Mouse (Mus musculus) kidney, postnatal 0 days (tissue): ENCODE data around the gene Ficd. TPM values are rescaled to one million over a fixed set of nuclear protein-coding genes. Genes with fewer than 3 reads are reported as not detected.

Experiments used
- ATAC-seq: fragments of 200-750 bp; cut with Nextera tagmentation; replicated peaks from 2 replicates; pipeline ENCODE4 v1.8.0; 2017; ENCODE audit warnings: low read depth, moderate number of reproducible peaks, moderate TSS enrichment, moderate library complexity; ENCODE audit not compliant: low FRiP score
- DNase-seq: peaks from one replicate; pipeline ENCODE4 v3.0.0-alpha.2; 2016; ENCODE audit warnings: low spot score
- H3K27ac ChIP-seq: fragments of 300-500 bp; sonication (generic); 2 replicates; pipeline ENCODE4 v1.5.1; 2014; ENCODE audit warnings: mild to moderate bottlenecking
- H3K27me3 ChIP-seq: fragments of 300-500 bp; sonication (generic); 2 replicates; pipeline ENCODE4 v1.6.1; 2014; ENCODE audit warnings: low read length, mixed read lengths; ENCODE audit not compliant: insufficient read depth
- H3K36me3 ChIP-seq: fragments of 300-500 bp; sonication (generic); 2 replicates; pipeline ENCODE4 v1.6.1; 2014; ENCODE audit warnings: low read length, mixed read lengths; ENCODE audit not compliant: insufficient read depth
- H3K4me1 ChIP-seq: fragments of 300-500 bp; sonication (generic); replicated peaks from 2 replicates; pipeline ENCODE4 v1.6.1; 2014; ENCODE audit warnings: antibody characterized with exemption, low read length, mixed read lengths; ENCODE audit not compliant: insufficient read depth
- H3K4me2 ChIP-seq: fragments of 300-500 bp; sonication (generic); 2 replicates; pipeline ENCODE4 v1.6.1; 2014; ENCODE audit warnings: mild to moderate bottlenecking, low read length, moderate library complexity, mixed read lengths
- H3K4me3 ChIP-seq: fragments of 300-500 bp; sonication (generic); replicated peaks from 2 replicates; pipeline ENCODE4 v1.5.1; 2014; ENCODE audit warnings: low read depth, low read length
- H3K9ac ChIP-seq: fragments of 300-500 bp; sonication (generic); 2 replicates; pipeline ENCODE4 v1.6.1; 2014; ENCODE audit warnings: low read depth, low read length
- H3K9me3 ChIP-seq: fragments of 300-500 bp; sonication (generic); replicated peaks from 2 replicates; pipeline ENCODE4 v1.6.1; 2016; ENCODE audit warnings: low read length, inconsistent platforms, mixed read lengths
- CTCF ChIP-seq: IDR thresholded peaks from 2 replicates; pipeline ENCODE4 v1.5.1; 2016; ENCODE audit warnings: antibody characterized with exemption, low read depth, mild to moderate bottlenecking, moderate library complexity
- WGBS: fragments of 180-500 bp; shearing (Covaris S2); extraction: QIAGEN DNeasy Blood & Tissue Kit; methylation state at CpG from one replicate; pipeline ENCODE4 v1.1.7; 2014; 5-methylcytosine and 5-hydroxymethylcytosine counted together
- polyA plus RNA-seq: library from polyadenylated mRNA; unstranded; fragments of >200 nt; fragmentation: Nextera tagmentation; extraction: Ambion mirVana; gene quantifications from 2 replicates; pipeline ENCODE4 v1.2.1, GENCODE M21; 2015

Ficd gene
- polyA plus RNA-seq, 1 experiment from 2014 or later, result 5.4 TPM

DNA sequence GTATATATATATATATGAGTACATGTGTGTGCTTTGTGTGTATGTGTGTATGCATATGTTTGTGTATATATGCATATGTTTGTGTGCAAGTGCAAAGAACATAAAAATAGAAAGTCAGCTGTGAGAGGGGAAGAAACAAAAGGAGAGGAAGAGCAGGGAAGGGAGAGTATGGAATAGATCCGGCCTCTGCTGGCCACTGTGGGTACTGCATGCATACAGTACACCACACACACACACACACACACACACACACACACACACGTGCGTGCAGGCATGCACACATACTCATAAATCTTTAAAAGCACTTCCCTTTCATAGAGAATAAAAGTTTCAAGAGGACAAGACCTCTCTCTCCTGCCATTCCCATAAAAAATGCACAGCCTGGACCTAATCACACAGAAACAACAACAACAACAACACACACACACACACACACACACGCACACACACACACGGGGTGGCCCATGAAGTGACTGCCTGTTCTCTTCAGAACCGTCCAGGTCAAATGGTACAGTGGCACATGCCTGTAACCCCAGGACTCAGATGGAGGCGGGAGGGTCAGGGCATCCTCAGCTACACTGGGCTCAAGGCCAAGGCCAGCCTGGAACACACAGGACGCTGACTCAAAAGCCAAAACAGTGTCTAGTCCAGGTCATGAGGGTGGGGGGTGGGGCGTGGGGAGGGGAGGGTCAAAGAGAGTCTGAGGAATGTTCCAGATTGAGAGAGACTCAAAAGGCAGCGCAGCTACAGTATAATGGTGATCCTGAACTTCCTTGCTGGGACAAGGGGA, 13.2 kb upstream of the Ficd start:
- no peak for ATAC-seq
- Histone ChIP-seq H3K27ac (no peak overlapping the region), H3K9ac (no peak overlapping the region), H3K36me3 (no peaks in the 10 kb centered on the region), H3K4me3 (no peak overlapping the region), H3K4me2 (no peak overlapping the region), H3K9me3 (no peaks in the 10 kb centered on the region), H3K4me1 (no peaks in the 10 kb centered on the region), H3K27me3 (no peaks in the 10 kb centered on the region)
- peak; percentile 39; the same call in 1 of the 2 replicates for TF ChIP-seq CTCF
- no peak for DNase-seq
- WGBS, result 81% methylated on average over 10 of the region's 10 CpGs

DNA sequence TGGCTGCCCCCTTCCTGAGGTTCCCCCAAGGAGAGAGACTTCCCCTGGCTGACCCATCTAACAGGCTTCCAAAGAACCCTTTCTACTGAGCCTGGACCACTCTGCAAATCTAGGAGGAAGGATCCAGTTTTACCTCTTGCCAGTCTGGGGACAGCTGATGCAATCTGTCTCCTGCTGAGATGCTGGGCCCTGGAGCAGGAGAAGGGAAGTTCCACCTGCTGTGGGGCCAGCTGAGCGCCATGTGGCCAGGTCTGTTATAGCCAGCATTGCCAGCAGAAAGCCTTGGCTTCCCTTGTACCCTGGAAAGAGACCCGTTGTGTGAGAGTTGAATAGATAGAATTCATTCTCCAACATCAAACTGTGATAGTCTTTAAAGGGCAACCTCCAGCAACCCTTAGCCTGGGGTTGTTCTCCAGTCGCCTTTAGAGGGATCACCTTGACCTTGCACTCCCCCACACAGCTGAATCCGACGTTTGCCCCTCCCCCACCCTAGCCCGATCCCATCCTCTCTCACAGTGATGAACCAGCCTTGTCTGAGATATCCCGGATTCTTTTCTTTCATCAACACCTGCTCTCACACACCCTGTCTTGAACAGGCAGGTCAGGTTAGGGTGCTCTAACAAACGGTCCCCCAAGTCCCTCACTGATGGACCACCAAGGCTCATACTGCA, 11.9 kb upstream of the Ficd start:
- Histone ChIP-seq H3K4me3 (no peak overlapping the region), H3K9ac (no peak overlapping the region), H3K27me3 (no peaks in the 10 kb centered on the region), H3K27ac (no peak overlapping the region), H3K4me2 (no peak overlapping the region), H3K36me3 (no peaks in the 10 kb centered on the region), H3K4me1 (no peaks in the 10 kb centered on the region), H3K9me3 (no peaks in the 10 kb centered on the region)
- 34% methylated on average over 8 of the region's 8 CpGs for WGBS
- DNase-seq (no peak), ATAC-seq (no peak)
- no peak for TF ChIP-seq CTCF

DNA sequence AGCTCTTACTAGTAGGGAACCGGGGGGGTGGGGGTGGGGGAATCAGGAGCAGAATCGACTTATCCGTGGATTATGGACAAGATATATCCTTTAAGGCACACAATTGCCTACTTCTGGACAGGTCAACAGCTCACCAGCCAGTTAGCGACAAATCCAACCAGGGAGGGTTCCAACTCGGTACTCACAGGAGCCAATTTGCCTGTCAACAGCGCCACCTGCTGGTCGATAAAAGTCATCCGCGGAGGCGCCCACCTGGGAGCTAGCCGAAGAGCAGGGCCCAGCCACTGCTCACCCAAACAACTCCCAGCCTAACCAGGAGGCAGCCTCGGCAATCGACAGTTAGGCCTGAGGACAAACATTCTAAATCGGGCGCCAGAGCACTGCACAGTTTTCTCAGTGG, 11.2 kb upstream of the Ficd start, which contains the start of gene 1700069L16Rik:
Gene 1700069L16Rik (minus strand): TSS at position 327 of the 400 bp plus-strand sequence.
- WGBS, result 4% methylated on average over 15 of the region's 15 CpGs
- no peak within 1 kb of the TSS for H3K27ac ChIP-seq
- H3K4me3 ChIP-seq, result no peak within 1 kb of the TSS
- no peak; the same call in 1 of the 2 replicates for ATAC-seq
- H3K9me3 ChIP-seq, result no peaks in the 10 kb centered on the region
- H3K27me3 ChIP-seq, result no peaks in the 10 kb centered on the region
- H3K36me3 ChIP-seq, result no peaks in the 10 kb centered on the region
- DNase-seq, result peak; percentile 91
- H3K4me1 ChIP-seq, result no peaks in the 10 kb centered on the region
- H3K4me2 ChIP-seq, result no peak within 1 kb of the TSS
- TF ChIP-seq CTCF, result peak; percentile 92
- H3K9ac ChIP-seq, result no peak within 1 kb of the TSS

DNA sequence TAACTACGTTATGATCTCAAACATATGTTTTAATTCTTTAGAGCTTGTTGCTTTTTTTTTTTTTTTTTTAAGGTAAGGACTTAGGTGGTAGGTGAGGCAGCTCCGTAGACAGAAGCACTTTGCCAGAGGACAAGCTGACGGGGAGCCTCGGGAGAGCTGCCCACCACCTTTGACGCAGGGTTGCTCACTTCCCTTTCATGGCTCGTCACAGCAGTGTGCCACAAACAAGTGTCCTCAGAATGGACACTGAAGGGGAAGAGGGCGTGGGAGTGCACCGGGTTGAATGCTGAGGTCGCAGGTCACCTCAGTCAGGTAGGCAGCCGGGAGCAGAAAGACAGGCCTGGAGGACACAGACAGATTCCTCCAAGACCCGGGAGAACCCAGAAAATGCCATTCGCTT, 10.2 kb upstream of the Ficd start:
- DNase-seq, result no peak
- Histone ChIP-seq H3K9me3 (no peaks in the 10 kb centered on the region), H3K9ac (no peak overlapping the region), H3K27ac (no peak overlapping the region), H3K36me3 (no peaks in the 10 kb centered on the region), H3K4me2 (no peak overlapping the region), H3K4me1 (no peaks in the 10 kb centered on the region), H3K4me3 (no peak overlapping the region), H3K27me3 (no peaks in the 10 kb centered on the region)
- WGBS, result 55% methylated on average over 12 of the region's 12 CpGs
- TF ChIP-seq CTCF, result no peak
- no peak for ATAC-seq

- DNase-seq (no peak), ATAC-seq (no peak)
- no peaks in the 10 kb centered on the region for H3K27me3 ChIP-seq
- H3K4me2 ChIP-seq, result no peak overlapping the region
- no peak overlapping the region for H3K9ac ChIP-seq
- H3K36me3 ChIP-seq, result no peaks in the 10 kb centered on the region
- no peak overlapping the region for H3K27ac ChIP-seq
- no peaks in the 10 kb centered on the region for H3K9me3 ChIP-seq
- no peaks in the 10 kb centered on the region for H3K4me1 ChIP-seq
- no peak overlapping the region for H3K4me3 ChIP-seq
- WGBS, result 72% methylated on average over 6 of the region's 6 CpGs
- no peak for TF ChIP-seq CTCF
Observed at GRCm38 (mm10) chr5:113726618-113727017, 9.0 kb upstream of the Ficd start.

DNA sequence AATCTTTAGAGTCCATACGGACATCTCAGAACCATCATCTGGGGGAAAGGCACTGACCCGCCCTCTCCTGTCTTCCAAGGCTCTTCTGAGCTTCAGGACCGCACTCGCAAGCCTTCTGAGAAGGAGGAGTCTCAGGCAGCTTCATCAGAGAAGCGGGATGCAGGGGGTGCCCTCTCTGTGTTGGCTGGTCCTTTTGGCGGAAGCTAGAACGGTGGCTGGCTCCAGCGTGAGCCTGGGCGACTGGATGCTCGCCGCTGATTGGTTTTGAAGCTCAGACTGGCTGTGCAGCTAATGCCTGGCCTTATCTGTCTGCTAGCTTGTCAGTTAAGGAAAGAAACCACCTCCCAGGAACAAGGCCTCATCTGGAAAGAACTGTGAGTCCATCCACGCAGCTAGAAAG, 8.4 kb upstream of the Ficd start:
- no peak for TF ChIP-seq CTCF
- 65% methylated on average over 12 of the region's 12 CpGs for WGBS
- Histone ChIP-seq H3K9ac (no peak overlapping the region), H3K4me3 (no peak overlapping the region), H3K4me1 (no peaks in the 10 kb centered on the region), H3K27ac (no peak overlapping the region), H3K4me2 (no peak overlapping the region), H3K36me3 (no peaks in the 10 kb centered on the region), H3K27me3 (no peaks in the 10 kb centered on the region), H3K9me3 (no peaks in the 10 kb centered on the region)
- no peak for DNase-seq
- ATAC-seq, result no peak
